Mouse (Mus musculus) urinary bladder, adult 2 months (tissue): ENCODE results near the gene Dock2. TPM values are rescaled to one million over a fixed set of nuclear protein-coding genes. Genes with fewer than 3 reads are reported as not detected.

ENCODE experiments used
- DNase-seq: peaks from one replicate; pipeline ENCODE4 v3.0.0; 2022; ENCODE audit warnings: low spot score
- polyA plus RNA-seq: library from polyadenylated mRNA; depleted of rRNA; stranded (reverse); fragments of >200 nt; gene quantifications from 2 replicates; pipeline ENCODE4 v1.2.3, GENCODE M21; 2012; rRNA removed

The Dock2 gene
- polyA plus RNA-seq, 1 experiment: 2.4 TPM

DNA sequence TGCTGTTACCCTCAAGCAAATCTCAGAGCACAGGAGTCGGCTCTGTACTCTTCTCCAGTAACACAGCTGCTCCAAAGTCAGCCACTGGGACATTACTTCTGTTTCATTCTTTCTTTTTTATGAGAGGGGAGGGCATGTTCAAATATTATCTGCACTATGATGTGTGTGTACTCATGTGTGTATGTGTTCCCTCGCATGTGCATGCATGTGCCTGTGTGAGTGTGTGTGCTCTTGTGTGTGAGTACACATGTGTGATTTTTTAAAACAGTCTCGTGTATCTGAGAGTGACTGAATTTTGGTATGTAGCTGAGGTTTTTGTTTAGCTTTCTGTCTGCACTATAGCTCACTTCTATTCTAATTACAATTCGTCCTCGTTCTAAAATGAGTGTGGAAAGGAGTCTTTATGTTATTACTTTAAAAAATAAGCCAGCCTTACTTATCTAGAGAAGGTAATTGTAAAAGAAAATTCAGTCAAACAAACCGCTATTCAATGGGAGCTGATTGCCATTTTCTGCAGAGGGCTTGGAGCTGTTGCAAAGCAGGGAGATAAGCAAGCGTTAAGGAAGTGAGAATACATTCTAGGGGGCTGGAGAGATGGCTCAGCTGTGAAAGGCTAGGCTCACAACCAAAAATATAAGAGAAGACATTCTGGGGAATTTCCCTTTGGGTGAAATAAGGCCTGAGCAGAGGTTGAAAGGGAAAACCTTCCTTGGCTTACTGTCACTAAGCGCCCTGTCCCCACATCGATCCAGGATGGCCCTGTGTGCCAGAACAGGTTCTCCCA, 589.3 kb downstream of the Dock2 start:
- DNase-seq: no peak

DNA sequence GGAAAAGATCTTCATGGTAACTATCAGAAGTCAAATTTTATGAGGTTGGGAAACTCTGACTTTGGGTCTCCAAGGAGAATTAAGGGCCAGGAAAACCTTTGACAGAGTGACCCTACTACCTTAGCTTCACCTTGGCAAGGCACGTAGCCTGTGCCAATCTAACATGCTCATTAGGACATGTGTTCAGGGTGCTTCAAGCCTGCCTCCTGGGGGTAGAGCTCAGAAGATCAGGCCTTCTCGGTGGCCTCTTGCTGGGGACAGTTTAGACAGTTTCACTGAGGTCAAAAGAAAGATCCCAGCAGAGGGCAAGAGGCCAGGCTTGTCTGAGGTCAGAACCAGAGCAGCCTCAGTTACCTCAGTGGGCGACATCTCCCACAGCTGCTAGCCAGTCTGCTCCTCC, 590.0 kb downstream of the Dock2 start:
- no peak for DNase-seq

DNA sequence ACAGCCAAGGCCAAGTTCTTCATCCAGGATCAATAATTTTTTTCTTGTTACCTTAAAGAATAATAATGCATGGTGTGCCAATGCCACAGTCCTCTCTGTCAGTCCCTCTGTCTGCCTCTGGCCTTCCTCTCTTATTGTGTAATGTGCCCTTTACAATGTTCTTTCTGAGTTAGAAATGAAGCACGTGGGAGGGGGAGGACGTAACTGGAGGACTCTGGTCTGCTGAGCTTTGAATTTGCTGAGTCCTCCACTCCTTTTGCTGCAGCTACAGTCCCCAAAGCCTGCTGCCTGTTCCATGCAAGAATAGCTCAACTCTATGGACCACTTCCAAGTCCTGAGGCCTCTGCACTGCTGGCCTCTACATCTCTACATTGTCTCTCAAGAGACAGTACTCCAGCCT, 599.4 kb downstream of the Dock2 start:
- DNase-seq: no peak

DNA sequence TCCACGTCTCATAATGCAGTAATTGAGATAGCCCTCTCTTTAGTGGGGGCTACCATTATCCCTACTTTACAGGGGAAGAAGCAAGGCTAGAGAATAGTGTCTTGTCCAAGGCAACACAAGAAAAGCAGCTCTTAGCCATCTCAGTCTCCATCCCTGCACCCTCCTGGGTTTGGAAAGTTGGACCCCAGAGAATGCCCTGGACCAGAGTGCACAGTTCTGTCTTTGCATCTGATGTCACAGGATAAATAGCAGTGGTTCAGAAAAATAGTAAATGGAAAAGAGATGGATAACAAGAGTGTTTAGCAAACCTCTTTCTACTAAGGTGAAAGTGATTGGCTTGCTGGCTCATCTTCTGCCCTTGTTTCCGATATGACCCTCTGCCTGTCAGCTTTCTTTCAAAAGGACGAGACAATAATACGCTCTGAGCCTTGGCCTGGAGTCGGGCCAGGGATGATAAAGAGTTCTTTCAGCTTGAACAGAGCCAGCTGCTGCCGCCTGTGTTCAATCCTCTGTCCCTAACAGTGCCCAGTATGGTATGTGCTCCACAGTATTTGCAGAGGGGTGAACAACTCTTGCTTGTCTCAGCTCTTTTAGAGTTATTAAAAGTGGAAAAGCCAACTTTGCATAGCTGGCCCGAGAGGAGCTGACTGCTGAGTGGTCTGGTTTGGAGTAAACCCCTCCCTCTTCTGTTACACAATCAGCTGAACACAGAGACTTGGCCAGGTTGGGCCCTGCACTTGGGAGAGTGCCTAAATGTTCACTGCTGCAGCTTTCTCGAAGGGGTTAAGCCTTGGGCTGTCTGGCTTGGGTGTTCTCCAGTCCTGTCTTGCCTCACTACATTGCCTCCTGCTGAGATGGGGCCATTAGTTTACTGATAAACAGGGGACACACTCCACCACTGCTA, 602.2 kb downstream of the Dock2 start:
- DNase-seq: no peak

DNA sequence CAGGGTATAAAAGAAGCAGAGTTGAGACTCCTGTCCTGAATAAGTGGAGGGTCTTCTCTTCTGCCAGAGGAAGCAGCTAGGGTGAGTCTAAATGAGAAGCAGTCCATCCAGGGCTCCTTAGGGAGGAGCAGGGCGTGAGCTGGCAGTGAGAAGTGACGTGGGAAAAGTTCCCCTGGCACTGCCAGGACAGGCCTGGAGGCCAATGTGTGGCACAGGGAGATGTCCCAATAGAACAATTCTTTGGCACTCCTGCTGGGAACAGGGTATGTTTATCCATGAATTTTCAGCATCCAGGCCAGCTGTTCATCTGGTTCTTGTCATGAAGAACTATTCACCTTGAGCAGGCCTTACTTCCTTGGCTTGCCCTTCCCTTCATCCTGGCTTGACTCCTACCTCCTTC, 604.9 kb downstream of the Dock2 start:
- no peak for DNase-seq

Other genes starting within 250 kb of the Dock2 start
- 1.2 and 1.3 TPM in 2 replicates for gene Spdl1, start 49.7 kb upstream of the Dock2 start, polyA plus RNA-seq